Comparison of ENCODE assay signal across 26 mouse cellular contexts in the genomic region with DNA sequence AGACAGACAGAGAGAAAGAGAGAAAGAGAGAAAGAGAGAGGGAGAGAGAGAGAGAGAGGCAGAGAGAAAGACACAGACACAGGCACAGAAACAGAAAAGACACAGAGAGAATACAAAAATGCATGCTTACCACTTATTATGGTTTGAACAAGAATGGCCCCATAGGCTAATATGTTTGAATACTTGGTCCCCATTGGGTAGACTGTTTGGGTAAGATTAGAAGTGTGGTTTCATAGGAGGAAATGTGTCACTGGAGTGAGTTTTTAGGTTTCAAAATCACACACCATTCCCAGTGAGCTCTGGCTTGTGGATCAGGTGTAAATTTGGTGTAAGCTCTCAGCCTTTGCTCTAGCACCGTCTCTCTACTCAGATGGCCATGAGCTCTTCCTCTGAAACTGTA.
"Had no signal": no experiment of that assay in that cellular context is flagged by ENCODE, and none has a peak within 500 bp of the region (broad histone marks: within the 10 kb centered on the region; RNA-seq: fewer than 3 reads in every experiment).

No protein-coding gene starts in this region.

- H3K36me3 ChIP-seq: embryonic facial prominence, embryonic 10.5 days; embryonic facial prominence, embryonic 12.5 days; embryonic facial prominence, embryonic 13.5 days; embryonic facial prominence, embryonic 15.5 days; forebrain, embryonic 10.5 days; forebrain, embryonic 12.5 days; forebrain, embryonic 15.5 days; heart, embryonic 10.5 days had no signal

- ATAC-seq: forebrain, embryonic 13.5 days; forebrain, embryonic 15.5 days; forebrain, embryonic 16.5 days; forebrain, postnatal 0 days had no signal

- H3K4me3 ChIP-seq: embryonic facial prominence, embryonic 10.5 days; embryonic facial prominence, embryonic 12.5 days; embryonic facial prominence, embryonic 13.5 days; embryonic facial prominence, embryonic 15.5 days; erythroblast, embryonic 14.5 days; forebrain, embryonic 10.5 days; forebrain, embryonic 12.5 days; forebrain, embryonic 13.5 days; forebrain, embryonic 15.5 days; gastrocnemius, adult 2 months; heart, adult 2 months; heart, embryonic 10.5 days had no signal

- H3K27me3 ChIP-seq: embryonic facial prominence, embryonic 12.5 days; embryonic facial prominence, embryonic 13.5 days; embryonic facial prominence, embryonic 15.5 days; forebrain, embryonic 12.5 days; forebrain, embryonic 13.5 days; forebrain, embryonic 15.5 days had no signal

- H3K4me2 ChIP-seq: embryonic facial prominence, embryonic 12.5 days; embryonic facial prominence, embryonic 13.5 days; embryonic facial prominence, embryonic 15.5 days; forebrain, embryonic 12.5 days; forebrain, embryonic 13.5 days; forebrain, embryonic 15.5 days had no signal

- H3K9ac ChIP-seq: embryonic facial prominence, embryonic 12.5 days; embryonic facial prominence, embryonic 13.5 days; embryonic facial prominence, embryonic 15.5 days; forebrain, embryonic 12.5 days; forebrain, embryonic 13.5 days; forebrain, embryonic 15.5 days; forebrain, postnatal 0 days had no signal

- H3K9me3 ChIP-seq: embryonic facial prominence, embryonic 10.5 days; embryonic facial prominence, embryonic 12.5 days; embryonic facial prominence, embryonic 13.5 days; embryonic facial prominence, embryonic 15.5 days; forebrain, embryonic 10.5 days; forebrain, embryonic 12.5 days; forebrain, embryonic 13.5 days; forebrain, embryonic 15.5 days; heart, embryonic 10.5 days had no signal

- H3K27ac ChIP-seq: embryonic facial prominence, embryonic 10.5 days; embryonic facial prominence, embryonic 12.5 days; embryonic facial prominence, embryonic 13.5 days; embryonic facial prominence, embryonic 15.5 days; forebrain, embryonic 10.5 days; forebrain, embryonic 12.5 days; forebrain, embryonic 13.5 days; forebrain, embryonic 15.5 days; gastrocnemius, adult 2 months; heart, adult 2 months; heart, embryonic 10.5 days had no signal

- H3K4me1 ChIP-seq: embryonic facial prominence, embryonic 10.5 days; embryonic facial prominence, embryonic 12.5 days; embryonic facial prominence, embryonic 13.5 days; embryonic facial prominence, embryonic 15.5 days; forebrain, embryonic 10.5 days; forebrain, embryonic 12.5 days; forebrain, embryonic 13.5 days; forebrain, embryonic 15.5 days; heart, embryonic 10.5 days had no signal

- DNase-seq: cerebellum, adult 9-10 months; cerebellum, adult 9-11 months; cerebellum, postnatal 10 days; cerebellum, postnatal 14 days; cerebellum, postnatal 25 days; cerebellum, postnatal 36 days; embryo, embryonic 11 days; forebrain, postnatal 0 days; gastrocnemius, adult 2 months; gastrocnemius, postnatal 10 days; gastrocnemius, postnatal 14 days; gastrocnemius, postnatal 25 days; gastrocnemius, postnatal 36 days; heart, adult 11 months; heart, adult 2 months had no signal
